22 mouse cellular contexts compared by ENCODE assay signal in the genomic region with DNA sequence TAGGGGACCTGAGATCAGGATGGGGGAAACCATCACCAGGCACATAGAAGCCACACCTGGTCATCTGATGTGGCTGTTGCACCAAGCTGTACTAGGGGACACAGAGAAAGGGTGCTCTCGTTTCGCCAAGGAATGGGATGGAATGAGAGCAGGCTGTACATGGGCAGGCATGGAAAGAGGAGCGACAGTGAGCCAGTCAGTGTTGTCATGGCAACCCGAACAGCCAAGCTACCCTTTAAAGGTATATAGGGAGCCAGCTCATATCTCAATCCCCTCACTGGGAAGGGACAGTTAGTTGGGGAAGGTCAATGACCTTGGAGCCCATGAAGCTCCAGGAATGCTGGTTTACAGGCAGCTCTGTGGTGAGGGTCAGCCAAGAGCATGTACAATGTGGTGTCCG.
DNase-seq lines count a peak whose midpoint lies in the region; ATAC-seq and TF ChIP-seq lines count a peak whose summit lies in the region.
"Had no signal": no experiment of that assay in that cellular context is flagged by ENCODE, and none has a peak within 500 bp of the region (broad histone marks: within the 10 kb centered on the region; RNA-seq: fewer than 3 reads in every experiment).

No protein-coding gene starts in this region.

- no peak overlapping the region for H3K4me2 ChIP-seq in forebrain, postnatal 0 days (ENCODE audit: low read depth)
- no peak overlapping the region for H3K4me2 ChIP-seq in forebrain, embryonic 14.5 days (ENCODE audit: low read length)
- no peak overlapping the region for H3K4me2 ChIP-seq in midbrain, postnatal 0 days (ENCODE audit: low read depth, low read length, poor library complexity, severe bottlenecking)
- H3K4me2 ChIP-seq in midbrain, embryonic 15.5 days = no peak overlapping the region
- H3K4me2 ChIP-seq: embryonic facial prominence, embryonic 15.5 days; heart, embryonic 11.5 days; heart, embryonic 15.5 days had no signal

- 70% methylated on average over 5 of the region's 5 CpGs for WGBS in forebrain, postnatal 0 days
- WGBS in forebrain, embryonic 14.5 days = 82% methylated on average over 5 of the region's 5 CpGs
- 71% methylated on average over 5 of the region's 5 CpGs for WGBS in midbrain, postnatal 0 days
- 71% methylated on average over 5 of the region's 5 CpGs for WGBS in midbrain, embryonic 15.5 days

- TF ChIP-seq POLR2A in cortical plate, adult 2 months (IDR thresholded peaks at IDR 0.05; ENCODE audit: extremely low read depth, insufficient read depth, low read length) = no peak

- no peak overlapping the region; the same call in 1 of the 2 replicates for H3K9ac ChIP-seq in forebrain, postnatal 0 days
- no peak overlapping the region for H3K9ac ChIP-seq in forebrain, embryonic 14.5 days (ENCODE audit: low read length)
- no peak overlapping the region for H3K9ac ChIP-seq in midbrain, postnatal 0 days (replicated peaks; ENCODE audit: low read length, poor library complexity, severe bottlenecking)
- H3K9ac ChIP-seq in midbrain, embryonic 15.5 days = no peak overlapping the region
- H3K9ac ChIP-seq: embryonic facial prominence, embryonic 15.5 days; heart, embryonic 15.5 days had no signal

- peaks cover 10% of the 10 kb centered on the region; the same call in 1 of the 2 replicates for H3K4me1 ChIP-seq in forebrain, postnatal 0 days (ENCODE audit: insufficient read depth)
- peaks cover 6% of the 10 kb centered on the region; the same call in 1 of the 2 replicates for H3K4me1 ChIP-seq in forebrain, embryonic 14.5 days (ENCODE audit: control insufficient read depth, insufficient read depth, low read length)
- H3K4me1 ChIP-seq in midbrain, postnatal 0 days (ENCODE audit: insufficient read depth, low read length) = no peaks in the 10 kb centered on the region; the same call in 1 of the 2 replicates
- peaks cover 17% of the 10 kb centered on the region for H3K4me1 ChIP-seq in midbrain, embryonic 15.5 days
- H3K4me1 ChIP-seq in cortical plate, adult 2 months (ENCODE audit: control insufficient read depth, insufficient read depth, low read length) = peaks cover 32% of the 10 kb centered on the region
- H3K4me1 ChIP-seq: embryonic facial prominence, embryonic 15.5 days; heart, embryonic 15.5 days had no signal

- no peak for TF ChIP-seq CTCF in forebrain, postnatal 0 days (IDR thresholded peaks at IDR 0.05; ENCODE audit: low read depth)
- TF ChIP-seq CTCF in midbrain, postnatal 0 days (IDR thresholded peaks at IDR 0.05) = no peak
- TF ChIP-seq CTCF in cortical plate, adult 2 months (IDR thresholded peaks at IDR 0.05; ENCODE audit: extremely low read depth, insufficient read depth, low read length) = no peak

- H3K4me3 ChIP-seq in forebrain, postnatal 0 days (ENCODE audit: low read depth, low read length) = no peak overlapping the region
- H3K4me3 ChIP-seq in forebrain, embryonic 14.5 days (ENCODE audit: low read depth, low read length) = no peak overlapping the region
- H3K4me3 ChIP-seq in midbrain, postnatal 0 days (ENCODE audit: low read depth, low read length) = no peak overlapping the region
- no peak overlapping the region for H3K4me3 ChIP-seq in midbrain, embryonic 15.5 days
- no peak overlapping the region for H3K4me3 ChIP-seq in cortical plate, adult 2 months (ENCODE audit: insufficient read depth, low read length)
- H3K4me3 ChIP-seq: embryonic facial prominence, embryonic 15.5 days; erythroblast, embryonic 14.5 days; heart, adult 2 months; heart, embryonic 15.5 days; hindbrain, embryonic 10.5 days had no signal

- H3K9me3 ChIP-seq in forebrain, postnatal 0 days (ENCODE audit: low read length) = no peaks in the 10 kb centered on the region
- H3K9me3 ChIP-seq in forebrain, embryonic 14.5 days (replicated peaks; ENCODE audit: control insufficient read depth, low read length) = no peaks in the 10 kb centered on the region
- H3K9me3 ChIP-seq in midbrain, postnatal 0 days (ENCODE audit: low read length) = no peaks in the 10 kb centered on the region
- no peaks in the 10 kb centered on the region for H3K9me3 ChIP-seq in midbrain, embryonic 15.5 days
- H3K9me3 ChIP-seq: embryonic facial prominence, embryonic 15.5 days; heart, embryonic 15.5 days; hindbrain, embryonic 10.5 days had no signal

- H3K36me3 ChIP-seq in forebrain, postnatal 0 days (ENCODE audit: insufficient read depth) = peaks cover 87% of the 10 kb centered on the region
- peaks cover 92% of the 10 kb centered on the region for H3K36me3 ChIP-seq in forebrain, embryonic 14.5 days (ENCODE audit: control insufficient read depth, insufficient read depth, low read length)
- H3K36me3 ChIP-seq in midbrain, postnatal 0 days (ENCODE audit: insufficient read depth, low read length) = peaks cover 61% of the 10 kb centered on the region
- peaks cover 50% of the 10 kb centered on the region for H3K36me3 ChIP-seq in midbrain, embryonic 15.5 days (replicated peaks)
- H3K36me3 ChIP-seq: embryonic facial prominence, embryonic 15.5 days; heart, embryonic 15.5 days had no signal

- 0 out of 2 replicates have a peak, but pooled peaks have one; percentile 9 for ATAC-seq in forebrain, postnatal 0 days
- no peak for ATAC-seq in forebrain, embryonic 14.5 days
- ATAC-seq in midbrain, postnatal 0 days (ENCODE audit: low FRiP score) = no peak
- ATAC-seq in midbrain, embryonic 15.5 days (replicated peaks) = no peak
- ATAC-seq: hindbrain, embryonic 16.5 days; inflammation-experienced regulatory T-cells, adult 6 months; intestine, postnatal 0 days had no signal

- H3K27me3 ChIP-seq in forebrain, postnatal 0 days (ENCODE audit: insufficient read depth, low read length) = no peaks in the 10 kb centered on the region
- no peaks in the 10 kb centered on the region for H3K27me3 ChIP-seq in forebrain, embryonic 14.5 days (replicated peaks; ENCODE audit: control insufficient read depth, insufficient read depth, low read length)
- no peaks in the 10 kb centered on the region for H3K27me3 ChIP-seq in midbrain, postnatal 0 days (ENCODE audit: insufficient read depth, low read length)
- no peaks in the 10 kb centered on the region for H3K27me3 ChIP-seq in midbrain, embryonic 15.5 days (replicated peaks)
- H3K27me3 ChIP-seq: embryonic facial prominence, embryonic 15.5 days had no signal

- peak; percentile 32 for DNase-seq in forebrain, postnatal 0 days
- no peak for DNase-seq in forebrain, embryonic 14.5 days (ENCODE audit: low spot score)
- DNase-seq in midbrain, postnatal 0 days (ENCODE audit: low spot score) = no peak
- DNase-seq in ZHBTc4 (ENCODE audit: low read depth, low spot score) = peak; percentile 11
- DNase-seq in heart, postnatal 25 days (ENCODE audit: low spot score) = no peak
- DNase-seq: adrenal gland, postnatal 10 days; cerebellum, adult 11-12 months; cerebellum, postnatal 10 days; embryo, embryonic 11 days; gastrocnemius, postnatal 14 days; heart, adult 2 months; heart, postnatal 14 days had no signal

- intact Hi-C loops in heart, postnatal 25 days (cut with DNase I) = no loop called here

- H3K27ac ChIP-seq in forebrain, postnatal 0 days (ENCODE audit: low read depth, low read length) = peak overlapping the region; percentile 89
- H3K27ac ChIP-seq in forebrain, embryonic 14.5 days (ENCODE audit: low read depth, low read length) = no peak overlapping the region
- 0 out of 2 replicates have a peak overlapping the region, but pooled peaks have one; percentile 18 for H3K27ac ChIP-seq in midbrain, postnatal 0 days (ENCODE audit: low read depth, low read length)
- no peak overlapping the region for H3K27ac ChIP-seq in midbrain, embryonic 15.5 days
- peak overlapping the region; percentile 74 for H3K27ac ChIP-seq in cortical plate, adult 2 months (ENCODE audit: insufficient read depth, low read length)
- H3K27ac ChIP-seq: embryonic facial prominence, embryonic 15.5 days; heart, adult 2 months; heart, embryonic 15.5 days; hindbrain, embryonic 10.5 days had no signal

Comparison
In these comparisons a context has a peak if more than half of its experiments do, and no peak if none do; other contexts are left out.
1. DNase-seq: peak in forebrain, postnatal 0 days (single experiment) and ZHBTc4 (single experiment); none in forebrain, embryonic 14.5 days (single experiment), midbrain, postnatal 0 days (single experiment) and heart, postnatal 25 days (single experiment).
2. H3K27ac ChIP-seq: peak in forebrain, postnatal 0 days (single experiment), midbrain, postnatal 0 days (single experiment) and cortical plate, adult 2 months (single experiment); none in forebrain, embryonic 14.5 days (single experiment) and midbrain, embryonic 15.5 days (single experiment).